Mouse (Mus musculus) forebrain, embryonic 13.5 days (tissue): ENCODE measurements around the gene Olfr1271. TPM values are rescaled to one million over a fixed set of nuclear protein-coding genes. Genes with fewer than 3 reads are reported as not detected.
"Not testable (repeated sequence)": the region's sequence is repeated elsewhere in the genome, so short reads cannot be mapped to it uniquely, and the experiment has no call there.

ENCODE experiments used
- ATAC-seq: fragments of 200-750 bp; cut with Nextera tagmentation; 2 replicates; pipeline ENCODE4 v1.8.0; 2017
- H3K27ac ChIP-seq: fragments of 300-500 bp; sonication (generic); 2 replicates; pipeline ENCODE4 v1.5.1; 2015; ENCODE audit warnings: inconsistent platforms, mild to moderate bottlenecking, moderate library complexity
- H3K27me3 ChIP-seq: fragments of 300-500 bp; sonication (generic); 2 replicates; pipeline ENCODE4 v1.6.1; 2015; ENCODE audit warnings: mild to moderate bottlenecking, inconsistent platforms
- H3K36me3 ChIP-seq: fragments of 300-500 bp; sonication (generic); 2 replicates; pipeline ENCODE4 v1.6.1; 2015; ENCODE audit warnings: mild to moderate bottlenecking, inconsistent platforms; ENCODE audit not compliant: poor library complexity, severe bottlenecking
- H3K4me1 ChIP-seq: fragments of 300-500 bp; sonication (generic); 2 replicates; pipeline ENCODE4 v1.6.1; 2015; ENCODE audit warnings: inconsistent platforms
- H3K4me2 ChIP-seq: fragments of 300-500 bp; sonication (generic); 2 replicates; pipeline ENCODE4 v1.6.1; 2015; ENCODE audit warnings: inconsistent platforms, mild to moderate bottlenecking, moderate library complexity
- H3K4me3 ChIP-seq: fragments of 300-500 bp; sonication (generic); 2 replicates; pipeline ENCODE4 v1.5.1; 2015; ENCODE audit warnings: mild to moderate bottlenecking, inconsistent platforms
- H3K9ac ChIP-seq: fragments of 300-500 bp; sonication (generic); 2 replicates; pipeline ENCODE4 v1.6.1; 2015; ENCODE audit warnings: mild to moderate bottlenecking, inconsistent platforms
- H3K9me3 ChIP-seq: fragments of 300-500 bp; sonication (generic); replicated peaks from 2 replicates; pipeline ENCODE4 v1.6.1; 2016; ENCODE audit warnings: inconsistent platforms
- WGBS: fragments of 180-500 bp; shearing (Covaris S2); methylation state at CpG from one replicate; pipeline ENCODE4 v1.1.7; 2015; 5-methylcytosine and 5-hydroxymethylcytosine counted together
- polyA plus RNA-seq: library from polyadenylated mRNA; unstranded; fragments of >200 nt; fragmentation: Nextera tagmentation; extraction: Ambion mirVana; gene quantifications from 2 replicates; pipeline ENCODE4 v1.2.1, GENCODE M21; 2015

Olfr1271 gene
- not detected in 2 replicates for polyA plus RNA-seq

DNA sequence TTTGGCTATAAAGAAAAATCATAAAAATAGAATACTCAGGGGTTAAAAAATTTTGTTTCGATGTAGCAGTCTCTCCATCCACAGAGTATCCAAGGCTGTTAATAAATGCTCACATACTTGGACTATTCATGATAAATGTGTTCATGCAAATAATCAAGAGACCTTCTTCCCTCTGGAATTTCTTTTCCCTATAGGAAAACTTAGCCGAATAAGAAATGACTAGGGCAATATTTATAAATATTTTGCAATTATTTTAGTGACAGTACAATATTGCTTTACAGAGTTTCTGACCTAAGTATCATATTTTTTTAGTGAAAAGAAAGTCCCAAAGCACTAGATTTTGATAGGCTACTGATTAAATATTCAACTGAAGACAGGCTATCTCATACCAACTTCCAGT lies at the start of gene Olfr1271:
Olfr1271 (minus strand) TSS at position 101 of the 400 bp plus-strand sequence.
- Histone ChIP-seq H3K27me3 (no peaks in the 10 kb centered on the region), H3K4me1 (no peaks in the 10 kb centered on the region), H3K27ac (no peak within 1 kb of the TSS), H3K4me3 (no peak within 1 kb of the TSS), H3K9ac (no peak within 1 kb of the TSS), H3K9me3 (no peaks in the 10 kb centered on the region), H3K36me3 (no peaks in the 10 kb centered on the region), H3K4me2 (no peak within 1 kb of the TSS)
- ATAC-seq, result no peak
- 97% methylated on average over 2 of the region's 2 CpGs for WGBS

- Histone ChIP-seq H3K4me2 (no peak within 1 kb of the TSS), H3K4me3 (no peak within 1 kb of the TSS), H3K27me3 (no peaks in the 10 kb centered on the region), H3K36me3 (no peaks in the 10 kb centered on the region), H3K27ac (no peak within 1 kb of the TSS), H3K9ac (no peak within 1 kb of the TSS), H3K9me3 (no peaks in the 10 kb centered on the region), H3K4me1 (no peaks in the 10 kb centered on the region)
- no peak for ATAC-seq
- 77% methylated on average over 6 of the region's 6 CpGs for whole genome bisulfite sequencing
Measured at GRCm38 (mm10) chr2:90292741-90293140, 21.9 kb upstream of the Olfr1271 start, which contains the start of gene Olfr1272. TSS of gene Olfr1272 (minus strand) at chr2:90292841.

- no peaks in the 10 kb centered on the region for H3K27me3 ChIP-seq
- H3K9ac ChIP-seq, result no peak within 1 kb of the TSS
- H3K36me3 ChIP-seq, result no peaks in the 10 kb centered on the region
- 96% methylated on average over 4 of the region's 4 CpGs for WGBS
- H3K4me3 ChIP-seq, result no peak within 1 kb of the TSS
- no peaks in the 10 kb centered on the region for H3K4me1 ChIP-seq
- no peaks in the 10 kb centered on the region for H3K9me3 ChIP-seq
- no peak for ATAC-seq
- H3K27ac ChIP-seq, result no peak within 1 kb of the TSS
- H3K4me2 ChIP-seq, result no peak within 1 kb of the TSS
Measured at GRCm38 (mm10) chr2:90257492-90257891, 13.3 kb downstream of the Olfr1271 start, which contains the start of gene Olfr142. TSS of gene Olfr142 (minus strand) at chr2:90257592.

GRCm38 (mm10) chr2:90224393-90224792 lies 46.4 kb downstream of the Olfr1271 start, which contains the start of gene Olfr1506:
TSS of gene Olfr1506 (minus strand) at chr2:90224493.
- H3K9ac ChIP-seq, H3K9me3 ChIP-seq, H3K4me2 ChIP-seq, H3K27me3 ChIP-seq, H3K4me3 ChIP-seq, H3K27ac ChIP-seq, H3K4me1 ChIP-seq, ATAC-seq, H3K36me3 ChIP-seq: not testable (repeated sequence)
- no CpG with 5 or more reads among the region's 6 CpGs for WGBS

Other genes with a start within 250 kb of the Olfr1271 start
- gene Olfr1264, start 245.5 kb downstream of the Olfr1271 start, polyA plus RNA-seq, result not detected in 2 replicates
- not detected in 2 replicates for gene Olfr1265, start 235.7 kb downstream of the Olfr1271 start, polyA plus RNA-seq
- gene Olfr140, start 207.4 kb downstream of the Olfr1271 start, polyA plus RNA-seq, result not detected in 2 replicates
- gene Olfr1269, start 149.6 kb downstream of the Olfr1271 start, polyA plus RNA-seq, result not detected in 2 replicates
- gene Olfr32, start 128.7 kb downstream of the Olfr1271 start, polyA plus RNA-seq, result not detected in 2 replicates
- gene Olfr1270, start 117.9 kb downstream of the Olfr1271 start, polyA plus RNA-seq, result not detected in 2 replicates
- gene Olfr1506, start 46.5 kb downstream of the Olfr1271 start, polyA plus RNA-seq, result not detected in 2 replicates
- not detected in 2 replicates for gene Olfr142, start 13.4 kb downstream of the Olfr1271 start, polyA plus RNA-seq
- gene Olfr1272, start 21.8 kb upstream of the Olfr1271 start, polyA plus RNA-seq, result not detected in 2 replicates
- 0.08 TPM in 1 of 2 replicates, not detected in the other for gene Gm13769, start 51.2 kb upstream of the Olfr1271 start, polyA plus RNA-seq
- gene Olfr1274-ps, start 127.7 kb upstream of the Olfr1271 start, polyA plus RNA-seq, result not detected in 2 replicates